Mouse (Mus musculus) hindbrain, embryonic 13.5 days (tissue): ENCODE data around the gene Nfib. TPM values are rescaled to one million over a fixed set of nuclear protein-coding genes. Genes with fewer than 3 reads are reported as not detected.

Experiments
- ATAC-seq: fragments of 200-750 bp; cut with Nextera tagmentation; 2 replicates; pipeline ENCODE4 v1.8.0; 2017; ENCODE audit warnings: moderate TSS enrichment; ENCODE audit not compliant: low FRiP score
- H3K27ac ChIP-seq: fragments of 300-500 bp; sonication (generic); 2 replicates; pipeline ENCODE4 v1.5.1; 2015; ENCODE audit warnings: inconsistent platforms, mild to moderate bottlenecking, moderate library complexity
- H3K27me3 ChIP-seq: fragments of 300-500 bp; sonication (generic); 2 replicates; pipeline ENCODE4 v1.6.1; 2015; ENCODE audit warnings: mild to moderate bottlenecking, inconsistent platforms
- H3K36me3 ChIP-seq: fragments of 300-500 bp; sonication (generic); 2 replicates; pipeline ENCODE4 v1.6.1; 2015; ENCODE audit warnings: mild to moderate bottlenecking, inconsistent platforms
- H3K4me1 ChIP-seq: fragments of 300-500 bp; sonication (generic); replicated peaks from 2 replicates; pipeline ENCODE4 v1.6.1; 2015; ENCODE audit warnings: inconsistent platforms
- H3K4me2 ChIP-seq: fragments of 300-500 bp; sonication (generic); 2 replicates; pipeline ENCODE4 v1.6.1; 2015; ENCODE audit warnings: inconsistent platforms, mild to moderate bottlenecking, moderate library complexity
- H3K4me3 ChIP-seq: fragments of 300-500 bp; sonication (generic); 2 replicates; pipeline ENCODE4 v1.5.1; 2015; ENCODE audit warnings: mild to moderate bottlenecking, inconsistent platforms
- H3K9ac ChIP-seq: fragments of 300-500 bp; sonication (generic); 2 replicates; pipeline ENCODE4 v1.6.1; 2015; ENCODE audit warnings: mild to moderate bottlenecking, inconsistent platforms
- H3K9me3 ChIP-seq: fragments of 300-500 bp; sonication (generic); 2 replicates; pipeline ENCODE4 v1.6.1; 2016; ENCODE audit warnings: inconsistent platforms
- WGBS: fragments of 180-500 bp; shearing (Covaris S2); methylation state at CpG from one replicate; pipeline ENCODE4 v1.1.7; 2015; 5-methylcytosine and 5-hydroxymethylcytosine counted together
- polyA plus RNA-seq: library from polyadenylated mRNA; unstranded; fragments of >200 nt; fragmentation: Nextera tagmentation; extraction: Ambion mirVana; gene quantifications from 2 replicates; pipeline ENCODE4 v1.2.1, GENCODE M21; 2015

Gene Nfib
- polyA plus RNA-seq, 1 experiment from 2014 or later = 107 TPM

DNA sequence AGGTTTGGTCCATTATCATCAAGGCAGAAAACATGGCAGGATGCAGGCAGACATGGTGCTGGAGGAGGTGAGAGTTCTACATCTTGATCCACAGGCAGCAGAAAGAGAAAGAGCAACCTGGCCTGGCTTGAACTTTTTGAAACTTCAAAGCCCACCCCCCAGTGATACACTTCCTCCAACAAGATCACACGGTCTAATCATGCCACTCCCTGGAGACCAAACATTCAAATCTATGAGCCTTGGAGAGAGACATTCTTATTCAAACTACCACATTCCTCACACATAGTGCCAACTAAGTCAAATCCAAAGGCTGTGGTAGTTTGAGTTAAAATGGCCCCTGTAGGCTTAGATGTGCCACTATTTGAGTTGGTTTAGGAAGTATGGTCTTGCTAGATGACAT, 104.9 kb downstream of the Nfib start:
- Histone ChIP-seq H3K4me2 (no peak overlapping the region), H3K9ac (no peak overlapping the region), H3K4me3 (no peak overlapping the region), H3K9me3 (peaks cover 11% of the 10 kb centered on the region; the same call in 1 of the 2 replicates), H3K4me1 (peaks cover 13% of the 10 kb centered on the region), H3K36me3 (no peaks in the 10 kb centered on the region), H3K27me3 (no peaks in the 10 kb centered on the region), H3K27ac (no peak overlapping the region)
- no peak for ATAC-seq
- 92% methylated on average over 1 of the region's 1 CpGs for WGBS

DNA sequence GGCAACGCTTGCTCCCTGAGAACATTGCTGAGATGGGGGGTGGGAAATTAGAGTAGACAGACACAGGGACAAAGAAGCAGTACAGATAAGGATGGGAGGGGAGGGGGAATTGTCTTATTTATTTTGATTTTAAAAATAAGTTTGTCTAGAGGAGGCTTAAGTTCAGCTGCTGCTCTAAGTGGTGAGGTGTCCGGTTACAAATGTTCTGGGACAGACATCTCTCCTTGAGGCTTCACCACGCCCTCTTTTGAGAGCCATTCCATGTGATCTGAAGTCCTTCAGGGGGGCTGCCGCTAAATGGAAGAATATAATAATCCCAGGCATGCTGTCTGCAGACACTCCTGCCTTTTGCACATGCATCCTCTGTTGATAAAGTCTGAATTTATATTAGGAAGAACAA, 107.1 kb downstream of the Nfib start:
- H3K9me3 ChIP-seq = peaks cover 11% of the 10 kb centered on the region; the same call in 1 of the 2 replicates
- no peaks in the 10 kb centered on the region for H3K4me1 ChIP-seq
- H3K4me2 ChIP-seq = no peak overlapping the region
- H3K27ac ChIP-seq = no peak overlapping the region
- H3K4me3 ChIP-seq = no peak overlapping the region
- ATAC-seq = no peak
- no peaks in the 10 kb centered on the region for H3K27me3 ChIP-seq
- H3K9ac ChIP-seq = no peak overlapping the region
- WGBS = 76% methylated on average over 4 of the region's 4 CpGs
- H3K36me3 ChIP-seq = no peaks in the 10 kb centered on the region

DNA sequence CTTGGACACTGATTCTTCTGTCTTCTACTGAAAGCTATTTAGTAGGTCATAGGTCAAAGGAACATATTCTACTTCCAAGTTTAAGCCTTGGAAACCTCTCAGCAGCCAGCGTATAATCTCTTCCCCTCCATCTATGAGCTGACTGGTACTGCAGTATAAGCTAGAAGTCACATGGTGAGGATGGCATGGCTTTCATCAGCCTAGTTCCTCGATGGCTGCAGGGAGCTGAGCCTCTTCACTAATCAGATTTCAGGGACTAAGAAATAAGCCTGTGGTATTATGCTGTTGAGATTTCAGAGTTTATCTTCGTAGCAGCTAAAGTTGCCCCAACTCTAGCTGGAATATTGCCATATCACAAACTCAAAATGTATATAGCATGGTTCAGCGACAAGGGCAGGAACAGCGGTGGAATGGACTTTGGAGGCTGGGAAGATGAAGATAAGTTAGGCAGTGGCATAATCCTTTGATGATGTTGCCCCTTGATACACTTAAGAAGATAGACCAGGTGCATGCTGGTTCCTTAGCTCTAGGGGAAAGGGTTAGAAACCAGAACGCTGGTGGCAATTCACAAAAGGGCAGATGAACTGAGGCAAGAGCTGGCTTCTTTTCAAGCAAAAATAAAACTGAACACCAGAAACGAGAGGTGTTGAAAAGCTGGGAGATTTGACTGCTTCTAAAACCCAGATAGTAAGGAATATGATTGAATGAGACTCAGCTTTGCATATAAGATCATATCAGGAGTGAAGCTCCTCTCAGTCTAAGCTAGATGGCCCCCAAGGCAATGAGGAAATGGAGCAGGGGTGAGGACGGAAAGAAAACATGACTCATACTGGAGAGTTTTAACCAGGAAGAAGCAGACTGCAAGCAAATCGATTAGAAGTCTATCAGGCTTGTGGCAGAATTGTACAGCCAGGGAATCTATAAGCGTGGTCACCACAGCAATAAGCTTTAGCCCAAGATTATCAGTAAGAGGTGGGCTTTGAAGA, 111.6 kb downstream of the Nfib start:
- Histone ChIP-seq H3K9me3 (no peaks in the 10 kb centered on the region), H3K4me3 (no peak overlapping the region), H3K9ac (no peak overlapping the region), H3K27ac (no peak overlapping the region), H3K4me2 (no peak overlapping the region), H3K36me3 (no peaks in the 10 kb centered on the region), H3K4me1 (peaks cover 17% of the 10 kb centered on the region), H3K27me3 (no peaks in the 10 kb centered on the region)
- ATAC-seq = no peak
- 85% methylated on average over 10 of the region's 10 CpGs for WGBS

DNA sequence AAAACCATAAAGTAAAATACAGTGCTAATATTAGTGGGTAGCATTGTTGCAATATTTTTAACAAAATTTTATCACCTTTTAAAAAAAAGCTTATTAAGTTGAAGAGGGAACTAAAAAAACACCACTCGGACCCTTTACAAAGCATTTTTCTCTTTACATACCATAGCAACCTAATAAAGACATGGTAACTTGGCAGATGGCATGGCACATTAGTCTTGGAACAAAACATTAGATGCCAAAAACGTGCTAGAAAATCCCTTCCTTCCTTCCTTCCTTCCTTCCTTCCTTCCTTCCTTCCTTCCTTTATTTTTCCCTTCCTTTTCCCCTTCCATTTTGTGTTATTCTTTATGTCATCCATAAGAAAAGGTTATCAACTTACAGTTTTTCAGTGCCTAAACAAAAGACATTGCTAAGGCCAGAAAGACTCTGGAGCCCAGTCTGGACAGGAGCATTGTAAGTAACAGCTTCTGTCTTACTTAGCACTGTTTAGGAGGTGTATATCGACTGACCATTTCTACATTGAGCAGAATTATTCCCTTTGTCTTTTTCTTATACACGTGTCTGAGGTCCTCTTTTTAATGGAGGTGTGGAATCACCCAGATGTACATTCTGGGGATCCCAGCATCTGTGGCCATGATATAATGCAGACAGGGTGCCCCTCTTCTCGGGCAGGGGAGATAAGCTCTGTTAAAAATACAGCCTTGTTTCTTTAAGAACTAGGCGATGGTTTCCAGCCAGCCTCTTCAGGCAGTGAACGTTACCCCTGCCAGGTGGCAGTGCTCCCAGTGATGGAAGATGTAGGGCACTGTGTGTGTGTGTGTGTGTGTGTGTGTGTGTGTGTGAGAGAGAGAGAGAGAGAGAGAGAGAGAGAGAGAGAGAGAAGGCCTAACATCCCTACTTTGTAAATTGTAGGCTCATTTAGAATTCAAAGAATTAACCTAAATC, 113.2 kb downstream of the Nfib start:
- no peak overlapping the region for H3K9ac ChIP-seq
- ATAC-seq = 0 out of 2 replicates have a peak, but pooled peaks have one; percentile 33

DNA sequence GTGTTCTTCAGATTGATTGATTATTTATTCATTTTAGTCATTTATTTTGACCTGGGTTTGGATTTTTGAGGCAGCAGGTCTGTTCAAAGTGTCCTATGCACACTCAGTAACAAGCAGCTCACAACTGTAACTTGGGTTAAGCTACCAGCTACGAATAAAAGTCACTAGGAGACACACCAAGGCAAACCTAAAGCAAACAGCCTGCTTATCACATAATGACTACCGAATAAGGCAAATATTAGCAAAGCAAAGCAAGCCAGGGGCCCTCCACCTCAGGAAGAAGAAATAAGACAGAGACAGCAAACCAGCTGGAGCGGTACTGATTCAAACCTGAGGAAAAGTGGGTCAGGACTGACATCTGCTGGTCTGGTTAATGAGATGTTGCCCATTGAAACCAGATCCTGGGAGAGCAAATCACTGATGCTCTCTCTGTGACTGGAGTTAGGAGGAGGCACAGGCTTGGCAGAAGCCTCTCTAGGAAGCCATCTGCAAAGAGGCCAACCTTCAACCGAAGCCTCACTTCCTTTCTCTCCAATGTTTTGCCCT, 116.1 kb downstream of the Nfib start:
- Histone ChIP-seq H3K9ac (no peak overlapping the region), H3K4me3 (no peak overlapping the region), H3K9me3 (no peaks in the 10 kb centered on the region), H3K27ac (no peak overlapping the region; the same call in 1 of the 2 replicates), H3K27me3 (no peaks in the 10 kb centered on the region), H3K4me2 (no peak overlapping the region), H3K4me1 (peaks cover 26% of the 10 kb centered on the region), H3K36me3 (no peaks in the 10 kb centered on the region)
- ATAC-seq = peak; percentile 64
- 38% methylated on average over 4 of the region's 4 CpGs for WGBS

More for the DNA sequence above, 113.2 kb downstream of the Nfib start:
- Histone ChIP-seq H3K27ac (peak overlapping the region; percentile 44), H3K4me1 (peaks cover 21% of the 10 kb centered on the region), H3K27me3 (no peaks in the 10 kb centered on the region), H3K4me2 (no peak overlapping the region), H3K9me3 (no peaks in the 10 kb centered on the region), H3K4me3 (no peak overlapping the region), H3K36me3 (no peaks in the 10 kb centered on the region)
- WGBS = 47% methylated on average over 7 of the region's 7 CpGs

DNA sequence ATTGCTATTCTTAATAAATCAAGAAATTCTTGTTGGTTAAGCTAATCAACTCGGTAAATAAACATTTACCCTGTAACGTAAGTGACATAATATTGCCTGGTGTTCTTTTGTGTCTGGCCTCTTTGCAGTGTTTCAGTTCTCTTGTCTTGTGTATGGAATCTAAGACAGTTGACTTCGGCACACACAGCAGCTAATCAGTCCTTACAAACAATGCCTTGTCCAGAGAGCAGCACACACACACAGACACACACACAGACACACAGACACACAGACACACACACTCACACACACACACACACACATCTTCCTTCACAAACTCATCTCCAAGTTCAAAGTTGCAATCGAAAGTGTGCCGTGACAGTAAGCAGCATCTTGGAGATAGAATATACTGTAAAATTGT, 116.8 kb downstream of the Nfib start:
- H3K4me2 ChIP-seq = no peak overlapping the region
- H3K27ac ChIP-seq = no peak overlapping the region
- no peak overlapping the region for H3K4me3 ChIP-seq
- H3K27me3 ChIP-seq = no peaks in the 10 kb centered on the region
- no peak for ATAC-seq
- no peaks in the 10 kb centered on the region for H3K9me3 ChIP-seq
- no peaks in the 10 kb centered on the region for H3K36me3 ChIP-seq
- peaks cover 28% of the 10 kb centered on the region for H3K4me1 ChIP-seq
- no peak overlapping the region for H3K9ac ChIP-seq
- 64% methylated on average over 5 of the region's 5 CpGs for WGBS

DNA sequence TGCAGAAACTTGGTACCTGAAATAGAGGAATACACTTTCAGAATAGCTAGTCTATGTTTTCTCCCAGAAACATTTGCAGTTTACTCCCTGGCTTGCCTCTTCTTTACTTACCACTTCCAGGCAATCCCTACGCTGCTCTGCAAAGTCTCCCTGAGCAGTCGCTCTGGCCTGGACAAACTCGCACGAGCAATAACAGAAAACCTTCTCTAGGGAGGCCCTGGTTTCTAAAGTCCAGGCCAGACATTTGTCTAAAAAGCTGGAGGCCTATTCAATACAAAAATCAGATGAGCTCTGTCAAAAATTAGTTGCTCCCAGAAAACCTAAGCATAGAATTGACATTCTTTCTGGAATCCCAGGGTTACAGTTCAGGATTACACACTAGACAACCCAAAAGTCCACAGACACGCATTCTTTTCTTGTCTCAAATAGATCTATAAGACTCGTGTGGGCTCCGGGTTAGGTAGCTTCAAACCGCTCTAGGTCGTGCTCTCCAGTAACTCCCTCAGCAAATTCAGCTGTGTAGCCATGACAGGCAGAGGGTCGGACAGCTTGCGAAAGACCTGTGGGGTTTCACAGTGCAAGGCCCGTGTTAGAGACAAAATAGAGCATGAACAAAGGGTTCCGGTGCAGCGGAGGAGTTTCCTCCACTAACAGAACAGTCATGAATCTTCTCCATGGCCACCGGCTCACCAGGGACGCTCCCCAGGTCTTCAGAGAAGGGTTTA, 118.2 kb downstream of the Nfib start:
- Histone ChIP-seq H3K27me3 (no peaks in the 10 kb centered on the region), H3K4me3 (no peak overlapping the region), H3K4me1 (peaks cover 22% of the 10 kb centered on the region), H3K36me3 (no peaks in the 10 kb centered on the region), H3K9me3 (no peaks in the 10 kb centered on the region), H3K27ac (peak overlapping the region; percentile 10; the same call in 1 of the 2 replicates), H3K9ac (no peak overlapping the region), H3K4me2 (no peak overlapping the region)
- WGBS = 59% methylated on average over 16 of the region's 16 CpGs
- no peak for ATAC-seq

DNA sequence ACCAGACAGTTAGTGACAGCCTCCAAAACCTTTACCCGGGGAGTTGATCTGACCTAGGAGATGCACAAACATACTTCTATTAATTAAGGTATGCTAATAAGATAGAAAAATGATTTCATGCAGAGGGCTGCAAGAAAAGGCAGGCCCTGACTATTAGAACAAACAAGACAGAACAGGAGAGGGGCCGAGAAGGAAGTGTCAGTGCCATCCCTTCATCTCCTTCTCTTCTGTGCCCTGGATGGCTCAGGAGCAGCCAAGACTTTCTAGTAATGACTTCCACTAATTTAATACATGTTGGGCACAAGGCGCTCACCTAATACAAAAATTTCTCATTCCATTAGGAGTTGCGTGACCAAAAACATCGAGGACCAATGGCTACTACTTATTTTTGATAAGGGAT, 118.9 kb downstream of the Nfib start:
- ATAC-seq = no peak
- 84% methylated on average over 5 of the region's 5 CpGs for WGBS

DNA sequence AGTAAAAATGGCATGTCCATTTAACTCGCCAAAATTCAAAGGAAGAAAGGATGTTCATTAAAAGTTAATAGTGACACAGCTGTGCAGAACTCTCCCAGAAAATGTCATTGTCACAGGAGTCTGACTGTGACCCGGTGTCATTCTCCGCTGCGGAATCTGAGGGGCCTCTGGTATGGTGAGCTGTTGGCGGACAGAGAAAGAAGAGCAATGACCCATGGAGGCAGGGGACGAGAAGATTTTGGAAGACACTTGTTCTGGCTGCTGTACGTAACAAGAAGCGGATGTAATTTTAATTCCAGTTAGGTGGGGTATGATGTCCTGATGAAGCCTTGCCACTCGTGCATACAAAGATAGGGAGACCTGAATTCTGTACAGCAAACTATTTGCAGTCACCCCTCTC, 120.0 kb downstream of the Nfib start:
- Histone ChIP-seq H3K27me3 (no peaks in the 10 kb centered on the region), H3K4me2 (no peak overlapping the region), H3K9me3 (no peaks in the 10 kb centered on the region), H3K4me3 (no peak overlapping the region), H3K9ac (no peak overlapping the region), H3K4me1 (peaks cover 11% of the 10 kb centered on the region; the same call in 1 of the 2 replicates), H3K27ac (no peak overlapping the region), H3K36me3 (no peaks in the 10 kb centered on the region)
- 43% methylated on average over 9 of the region's 9 CpGs for WGBS
- ATAC-seq = no peak

More for the DNA sequence above, 118.9 kb downstream of the Nfib start:
- Histone ChIP-seq H3K4me3 (no peak overlapping the region), H3K4me1 (peaks cover 18% of the 10 kb centered on the region), H3K9ac (no peak overlapping the region), H3K4me2 (no peak overlapping the region), H3K36me3 (no peaks in the 10 kb centered on the region), H3K27me3 (no peaks in the 10 kb centered on the region), H3K27ac (no peak overlapping the region), H3K9me3 (no peaks in the 10 kb centered on the region)

DNA sequence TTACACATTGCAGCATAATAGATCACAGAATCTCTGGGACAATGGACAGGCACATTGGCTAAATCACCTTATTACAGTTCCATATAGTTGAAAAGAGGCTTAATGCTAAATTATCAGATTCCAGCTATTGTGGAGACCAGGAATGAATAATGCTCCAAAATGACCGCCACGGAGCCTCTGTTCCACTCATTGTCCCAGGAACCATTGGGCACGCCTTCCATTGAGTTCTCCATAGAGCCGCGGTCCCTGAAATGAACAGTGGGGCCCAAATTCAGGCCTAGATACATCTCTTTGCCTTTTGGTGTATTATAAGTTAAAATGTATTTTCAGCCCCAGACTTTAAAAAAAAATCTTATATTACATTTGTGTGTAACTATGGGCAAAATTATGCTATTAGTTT, 120.5 kb downstream of the Nfib start:
- H3K4me3 ChIP-seq = no peak overlapping the region
- no peak overlapping the region for H3K9ac ChIP-seq
- H3K27me3 ChIP-seq = no peaks in the 10 kb centered on the region
- no peak for ATAC-seq
- 52% methylated on average over 5 of the region's 5 CpGs for WGBS
- no peaks in the 10 kb centered on the region for H3K9me3 ChIP-seq
- no peaks in the 10 kb centered on the region for H3K36me3 ChIP-seq
- no peak overlapping the region for H3K27ac ChIP-seq
- H3K4me2 ChIP-seq = no peak overlapping the region
- H3K4me1 ChIP-seq = peaks cover 11% of the 10 kb centered on the region; the same call in 1 of the 2 replicates

DNA sequence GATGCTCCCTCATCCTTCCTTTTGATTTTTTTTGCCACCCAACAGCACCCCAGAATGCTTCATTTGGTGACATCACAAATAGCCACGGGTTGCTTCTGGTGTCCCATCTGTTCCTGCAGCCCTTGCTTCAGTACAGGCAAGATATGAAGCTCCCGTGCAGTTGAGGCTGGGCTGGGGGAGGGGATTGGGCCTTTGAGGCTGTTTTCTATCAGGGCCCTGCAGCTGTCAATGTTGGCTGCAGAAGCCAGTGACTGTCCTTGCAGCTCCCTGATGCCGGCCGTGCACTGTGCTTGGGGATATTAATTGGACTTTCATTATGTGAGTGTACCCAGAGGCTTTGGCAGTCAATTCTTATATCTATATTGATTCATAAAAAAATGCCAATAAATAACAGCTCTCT, 121.0 kb downstream of the Nfib start:
- no peaks in the 10 kb centered on the region for H3K36me3 ChIP-seq
- 20% methylated on average over 4 of the region's 4 CpGs for WGBS
- H3K9me3 ChIP-seq = no peaks in the 10 kb centered on the region
- H3K9ac ChIP-seq = no peak overlapping the region
- no peak overlapping the region for H3K4me3 ChIP-seq
- no peak overlapping the region for H3K27ac ChIP-seq
- H3K4me2 ChIP-seq = no peak overlapping the region
- no peaks in the 10 kb centered on the region for H3K27me3 ChIP-seq
- H3K4me1 ChIP-seq = peaks cover 11% of the 10 kb centered on the region; the same call in 1 of the 2 replicates
- peak; percentile 80 for ATAC-seq
